Mouse (Mus musculus): Measurements from ENCODE around the gene Alk.

Gene Alk

GRCm38 (mm10) chr17:71980518-71981145, 623.8 kb downstream of the Alk start:
- DNase-seq (ENCODE audit: low spot score in 2 of 2), result no peak

GRCm38 (mm10) chr17:71979137-71979536, 625.3 kb downstream of the Alk start:
- no peak for DNase-seq (ENCODE audit: low spot score in 2 of 2)

- DNase-seq (ENCODE audit: low spot score in 2 of 2), result no peak
Measured at GRCm38 (mm10) chr17:71976661-71977060, 627.8 kb downstream of the Alk start.

- no peak for DNase-seq (ENCODE audit: low spot score in 2 of 2)
Measured at GRCm38 (mm10) chr17:71973704-71974103, 630.7 kb downstream of the Alk start.

- no peak for DNase-seq (ENCODE audit: low spot score in 2 of 2)
Measured at GRCm38 (mm10) chr17:71967356-71967755, 637.1 kb downstream of the Alk start.

- peak in 1 of 2 experiments; percentile 30 for DNase-seq (ENCODE audit: low spot score in 2 of 2)
Measured at GRCm38 (mm10) chr17:71965733-71966606, 638.5 kb downstream of the Alk start.

- DNase-seq (ENCODE audit: low spot score in 2 of 2), result no peak
Measured at GRCm38 (mm10) chr17:71964610-71965009, 639.8 kb downstream of the Alk start.

- no peak for DNase-seq (ENCODE audit: low spot score in 2 of 2)
Measured at GRCm38 (mm10) chr17:71962746-71963145, 641.7 kb downstream of the Alk start.

GRCm38 (mm10) chr17:71955011-71955410, 649.4 kb downstream of the Alk start:
- DNase-seq (ENCODE audit: low spot score in 2 of 2), result no peak

- no peak for DNase-seq (ENCODE audit: low spot score in 2 of 2)
Measured at GRCm38 (mm10) chr17:71954217-71954844, 650.1 kb downstream of the Alk start.

- no peak for DNase-seq (ENCODE audit: low spot score in 2 of 2)
Measured at GRCm38 (mm10) chr17:71950968-71951367, 653.5 kb downstream of the Alk start.

GRCm38 (mm10) chr17:71948687-71949086, 655.7 kb downstream of the Alk start:
- no peak for DNase-seq (ENCODE audit: low spot score in 2 of 2)

GRCm38 (mm10) chr17:71947452-71947851, 657.0 kb downstream of the Alk start:
- DNase-seq (ENCODE audit: low spot score in 2 of 2), result no peak

- no peak for DNase-seq (ENCODE audit: low spot score in 2 of 2)
Measured at GRCm38 (mm10) chr17:71944020-71944419, 660.4 kb downstream of the Alk start.

GRCm38 (mm10) chr17:71942052-71942451, 662.4 kb downstream of the Alk start:
- no peak for DNase-seq (ENCODE audit: low spot score in 2 of 2)

- no peak for DNase-seq (ENCODE audit: low spot score in 2 of 2)
Measured at GRCm38 (mm10) chr17:71941436-71941835, 663.0 kb downstream of the Alk start.

- DNase-seq (ENCODE audit: low spot score in 2 of 2), result no peak
Measured at GRCm38 (mm10) chr17:71936681-71937080, 667.7 kb downstream of the Alk start.

- no peak for DNase-seq (ENCODE audit: low spot score in 2 of 2)
Measured at GRCm38 (mm10) chr17:71935837-71936236, 668.6 kb downstream of the Alk start.

GRCm38 (mm10) chr17:71935336-71935735, 669.1 kb downstream of the Alk start:
- no peak for DNase-seq (ENCODE audit: low spot score in 2 of 2)

GRCm38 (mm10) chr17:71914941-71915340, 689.5 kb downstream of the Alk start:
- DNase-seq (ENCODE audit: low spot score in 2 of 2), result no peak

GRCm38 (mm10) chr17:71914541-71914940, 689.9 kb downstream of the Alk start:
- no peak for DNase-seq (ENCODE audit: low spot score in 2 of 2)

GRCm38 (mm10) chr17:71913188-71913587, 691.2 kb downstream of the Alk start:
- DNase-seq (ENCODE audit: low spot score in 2 of 2), result no peak

GRCm38 (mm10) chr17:71909107-71909506, 695.3 kb downstream of the Alk start:
- DNase-seq (ENCODE audit: low spot score in 2 of 2), result peak in 1 of 2 experiments; percentile 6

All from urinary bladder, adult 18-20 months (tissue).